8 mouse cellular contexts compared by ENCODE assay signal in genomic region chr15:82379511-82379870, GRCm38 (mm10). TPM values are rescaled to one million over a fixed set of nuclear protein-coding genes. Genes with fewer than 3 reads are reported as not detected.
DNase-seq lines count a peak whose midpoint lies in the region; ATAC-seq and TF ChIP-seq lines count a peak whose summit lies in the region.

No protein-coding gene starts in this region.

- WGBS in cerebellum, adult 2 months = 57% methylated on average over 7 of the region's 7 CpGs
- WGBS in hindbrain, embryonic 13.5 days = 22% methylated on average over 7 of the region's 7 CpGs

- in situ Hi-C loops in ES-E14 (cut with MboI; ENCODE audit: low sequenced_read_pairs in 2 of 2, unreplicated experiment in 2 of 2) = no loop called here

- H3K9ac ChIP-seq in ES-E14 (ENCODE audit: insufficient read depth, low read depth, low read length, poor library complexity, severe bottlenecking) = no peak overlapping the region
- H3K9ac ChIP-seq in hindbrain, embryonic 13.5 days = peak overlapping the region; percentile 58

- no peaks in the 10 kb centered on the region for H3K27me3 ChIP-seq in cerebellum, adult 2 months (ENCODE audit: control insufficient read depth, insufficient read depth, low read length)
- peaks cover 5% of the 10 kb centered on the region; the same call in 1 of the 2 replicates for H3K27me3 ChIP-seq in hindbrain, embryonic 13.5 days

- no peak for DNase-seq in cerebellum, adult 2 months
- DNase-seq in cerebellum, adult 8-10 months = no peak
- no peak for DNase-seq in ES-E14 (ENCODE audit: low read depth, low spot score)
- DNase-seq in MN1 (ENCODE audit: low spot score) = no peak
- no peak for DNase-seq in adrenal gland, postnatal 36 days

- no peak for TF ChIP-seq POLR2A in cerebellum, adult 2 months (IDR thresholded peaks at IDR 0.05; ENCODE audit: borderline replicate concordance, insufficient read depth, low read length)

- ATAC-seq in hindbrain, embryonic 13.5 days (ENCODE audit: low FRiP score) = 0 out of 2 replicates have a peak, but pooled peaks have one; percentile 30
- ATAC-seq in megakaryocyte progenitor cell, adult 5-6 weeks (replicated peaks; ENCODE audit: poor library complexity) = 0 out of 2 replicates have a peak, but pooled peaks have one; percentile 17
- no peak for ATAC-seq in CD4-positive, CD25-positive, alpha-beta regulatory T cell, adult 4 months

- no peaks in the 10 kb centered on the region for H3K4me1 ChIP-seq in cerebellum, adult 2 months (ENCODE audit: control insufficient read depth, insufficient read depth, low read length)
- H3K4me1 ChIP-seq in ES-E14 (ENCODE audit: control insufficient read depth in 2 of 2, insufficient read depth in 2 of 2, low read length in 2 of 2, poor library complexity in 1 of 2) = peaks cover 0 to 2% of the 10 kb centered on the region in 2 experiments; a peak in 1 of 4 replicates
- H3K4me1 ChIP-seq in hindbrain, embryonic 13.5 days (replicated peaks) = peaks cover 22% of the 10 kb centered on the region

- peak overlapping the region; percentile 77 for H3K4me3 ChIP-seq in cerebellum, adult 2 months (replicated peaks; ENCODE audit: insufficient read depth, low read depth, low read length)
- peak overlapping the region; percentile 35 to 60 for H3K4me3 ChIP-seq in ES-E14 (ENCODE audit: insufficient read depth in 1 of 2, low read depth in 1 of 2, low read length in 2 of 2, poor library complexity in 1 of 2, severe bottlenecking in 1 of 2)
- H3K4me3 ChIP-seq in hindbrain, embryonic 13.5 days = peak overlapping the region; percentile 34

- no peaks in the 10 kb centered on the region for H3K9me3 ChIP-seq in ES-E14 (ENCODE audit: control insufficient read depth, insufficient read depth, low read depth, low read length)
- no peaks in the 10 kb centered on the region for H3K9me3 ChIP-seq in hindbrain, embryonic 13.5 days

- TF ChIP-seq CTCF in cerebellum, adult 2 months (IDR thresholded peaks at IDR 0.05; ENCODE audit: borderline replicate concordance, insufficient read depth, low read depth, low read length) = no peak

- H3K36me3 ChIP-seq in ES-E14 (ENCODE audit: control insufficient read depth, insufficient read depth, low read length, poor library complexity, severe bottlenecking) = no peaks in the 10 kb centered on the region
- H3K36me3 ChIP-seq in hindbrain, embryonic 13.5 days = no peaks in the 10 kb centered on the region

- peak overlapping the region; percentile 32; the same call in 1 of the 2 replicates for H3K27ac ChIP-seq in cerebellum, adult 2 months (ENCODE audit: insufficient read depth, low read length)
- no peak overlapping the region for H3K27ac ChIP-seq in ES-E14 (ENCODE audit: insufficient read depth, low read depth, low read length, poor library complexity, severe bottlenecking)
- no peak overlapping the region for H3K27ac ChIP-seq in hindbrain, embryonic 13.5 days

- peak overlapping the region; percentile 53 for H3K4me2 ChIP-seq in hindbrain, embryonic 13.5 days

TF ChIP-seq in ES-E14, 5 proteins besides CTCF, POLR2A, EP300 and RAD21:
- TF ChIP-seq HCFC1 (IDR thresholded peaks at IDR 0.05; ENCODE audit: borderline replicate concordance, insufficient read depth, low read length) (no peak), ZC3H11A (IDR thresholded peaks at IDR 0.05; ENCODE audit: borderline replicate concordance, low read depth, low read length) (no peak), ZNF384 (IDR thresholded peaks at IDR 0.05; ENCODE audit: low read depth, low read length) (no peak), MAFK (IDR thresholded peaks at IDR 0.05; ENCODE audit: insufficient read depth, low read depth, low read length) (no peak), CHD2 (IDR thresholded peaks at IDR 0.05; ENCODE audit: low read depth, low read length) (no peak)

RNA-seq across cellular contexts. Expression of gene Cyp2d22, which starts 0.6 kb away (rescaled TPM):
- 64.2 and 65.4 TPM in 2 replicates for polyA plus RNA-seq in cerebellum, adult 2 months (2012; rRNA removed)
- 0.94 and 2.3 TPM in 2 replicates for total RNA-seq in ES-E14 (2012; rRNA removed)
- polyA plus RNA-seq in hindbrain, embryonic 13.5 days (2015; fragmentation: Nextera tagmentation; extraction: Ambion mirVana) = 2.1 and 2.6 TPM in 2 replicates
- 1.7 TPM in 1 of 2 replicates, not detected in the other for total RNA-seq in megakaryocyte progenitor cell, adult 5-6 weeks (2015)
- 0.03 TPM in 1 of 2 replicates, not detected in the other for total RNA-seq in megakaryocyte progenitor cell, adult 5-6 weeks (2017)
- polyA plus RNA-seq in CD4-positive, CD25-positive, alpha-beta regulatory T cell, adult 4 months (2017; shearing (Covaris generic)) = 10 to 100 TPM; 10.7 to 12.5 TPM
- 10 to 100 TPM; 34.1 to 36.4 TPM for total RNA-seq in adrenal gland, postnatal 36 days (2021)

RNA-seq across cellular contexts. Expression of gene Cyp2d11, which starts 14.3 kb away (rescaled TPM):
- not detected in 2 replicates for polyA plus RNA-seq in cerebellum, adult 2 months (2012; rRNA removed)
- total RNA-seq in ES-E14 (2012; rRNA removed) = not detected in 2 replicates
- not detected in 2 replicates for polyA plus RNA-seq in hindbrain, embryonic 13.5 days (2015; fragmentation: Nextera tagmentation; extraction: Ambion mirVana)
- not detected in 2 replicates for total RNA-seq in megakaryocyte progenitor cell, adult 5-6 weeks (2015)
- total RNA-seq in megakaryocyte progenitor cell, adult 5-6 weeks (2017) = not detected in 2 replicates
- polyA plus RNA-seq in CD4-positive, CD25-positive, alpha-beta regulatory T cell, adult 4 months (2017; shearing (Covaris generic)) = not detected
- total RNA-seq in adrenal gland, postnatal 36 days (2021) = not detected

RNA-seq across cellular contexts. Expression of gene Ndufa6, which starts 25.4 kb away (rescaled TPM):
- 608 and 627 TPM in 2 replicates for polyA plus RNA-seq in cerebellum, adult 2 months (2012; rRNA removed)
- total RNA-seq in ES-E14 (2012; rRNA removed) = 256 and 306 TPM in 2 replicates
- polyA plus RNA-seq in hindbrain, embryonic 13.5 days (2015; fragmentation: Nextera tagmentation; extraction: Ambion mirVana) = 363 and 382 TPM in 2 replicates
- total RNA-seq in megakaryocyte progenitor cell, adult 5-6 weeks (2015) = 244 and 269 TPM in 2 replicates
- 136 and 168 TPM in 2 replicates for total RNA-seq in megakaryocyte progenitor cell, adult 5-6 weeks (2017)
- polyA plus RNA-seq in CD4-positive, CD25-positive, alpha-beta regulatory T cell, adult 4 months (2017; shearing (Covaris generic)) = 100 to 1,000 TPM; 433 to 535 TPM
- total RNA-seq in adrenal gland, postnatal 36 days (2021) = 100 to 1,000 TPM; 439 to 578 TPM

RNA-seq across cellular contexts. Expression of gene Cyp2d10, which starts 27.5 kb away (rescaled TPM):
- polyA plus RNA-seq in cerebellum, adult 2 months (2012; rRNA removed) = not detected in 2 replicates
- not detected in 2 replicates for total RNA-seq in ES-E14 (2012; rRNA removed)
- polyA plus RNA-seq in hindbrain, embryonic 13.5 days (2015; fragmentation: Nextera tagmentation; extraction: Ambion mirVana) = not detected in 2 replicates
- total RNA-seq in megakaryocyte progenitor cell, adult 5-6 weeks (2015) = not detected in 2 replicates
- total RNA-seq in megakaryocyte progenitor cell, adult 5-6 weeks (2017) = not detected in 2 replicates
- polyA plus RNA-seq in CD4-positive, CD25-positive, alpha-beta regulatory T cell, adult 4 months (2017; shearing (Covaris generic)) = not detected
- total RNA-seq in adrenal gland, postnatal 36 days (2021) = under 1 TPM in 1 of 2 experiments, not detected in 1; 0.83 TPM

RNA-seq across cellular contexts. Expression of gene Smdt1, which starts 40.7 kb away (rescaled TPM):
- polyA plus RNA-seq in cerebellum, adult 2 months (2012; rRNA removed) = 309 and 332 TPM in 2 replicates
- total RNA-seq in ES-E14 (2012; rRNA removed) = 172 and 222 TPM in 2 replicates
- polyA plus RNA-seq in hindbrain, embryonic 13.5 days (2015; fragmentation: Nextera tagmentation; extraction: Ambion mirVana) = 348 and 365 TPM in 2 replicates
- 155 and 168 TPM in 2 replicates for total RNA-seq in megakaryocyte progenitor cell, adult 5-6 weeks (2015)
- 94.0 and 121 TPM in 2 replicates for total RNA-seq in megakaryocyte progenitor cell, adult 5-6 weeks (2017)
- 10 to 100 TPM; 76.9 to 95.0 TPM for polyA plus RNA-seq in CD4-positive, CD25-positive, alpha-beta regulatory T cell, adult 4 months (2017; shearing (Covaris generic))
- 100 to 1,000 TPM; 166 to 186 TPM for total RNA-seq in adrenal gland, postnatal 36 days (2021)

Comparison
In these comparisons a context has a peak if more than half of its experiments do, and no peak if none do; other contexts are left out.
1. RNA of gene Cyp2d22, which starts 0.6 kb away (total RNA-seq): 34.1 to 36.4 TPM in adrenal gland, postnatal 36 days; 0.03 to 1.7 TPM in megakaryocyte progenitor cell, adult 5-6 weeks and 0.94 to 2.3 TPM in ES-E14; every median in the first group is over 10 times any median in the second.
2. Peak in every context shown above with its lines, with median percentiles within 50 percentile points of each other: H3K4me3 ChIP-seq.